Mouse (Mus musculus): ENCODE data around the gene Patz1. TPM values are rescaled to one million over a fixed set of nuclear protein-coding genes. Genes with fewer than 3 reads are reported as not detected.

The Patz1 gene
- total and polyA plus RNA-seq, 3 experiments: 29.5 to 37.4 (median 31.5) TPM

GRCm38 (mm10) chr11:3297871-3298812 lies 9.5 kb downstream of the Patz1 start:
- peaks cover 83 to 93% of the 10 kb centered on the region in 2 experiments for H3K36me3 ChIP-seq (replicated peaks in 1 of 2; ENCODE audit: control insufficient read depth in 1 of 2, insufficient read depth in 1 of 2, low read length in 1 of 2)

GRCm38 (mm10) chr11:3298813-3299185 lies 10.1 kb downstream of the Patz1 start:
- H3K4me1 ChIP-seq (ENCODE audit: control insufficient read depth in 1 of 2, insufficient read depth in 2 of 2): peaks cover 0 to 33% of the 10 kb centered on the region in 2 experiments; a peak in 2 of 4 replicates
- no peak overlapping the region for H3K9ac ChIP-seq (ENCODE audit: insufficient read depth, low read depth)
- no peak for DNase-seq (ENCODE audit: extremely low read depth)
- in situ Hi-C loops (cut with MboI; ENCODE audit: low pct_ligation_motif_present, low pct_unique_long_range_greater_than_20kb, low sequenced_read_pairs): no loop called here
- no peak overlapping the region for H3K4me3 ChIP-seq (replicated peaks in 1 of 3; ENCODE audit: low read depth in 2 of 3, low read length in 2 of 3, poor library complexity in 1 of 3)
- peaks cover 80 to 93% of the 10 kb centered on the region in 2 experiments for H3K36me3 ChIP-seq (replicated peaks in 1 of 2; ENCODE audit: control insufficient read depth in 1 of 2, insufficient read depth in 1 of 2, low read length in 1 of 2)
- no peaks in the 10 kb centered on the region for H3K79me2 ChIP-seq (replicated peaks; ENCODE audit: control insufficient read depth, extremely low read depth, insufficient read depth, poor library complexity, severe bottlenecking)
- TF ChIP-seq ETS1 (conservative IDR thresholded peaks at IDR 0.05; ENCODE audit: low read depth, low read length): no peak
- TF ChIP-seq MAFK (IDR thresholded peaks at IDR 0.05; ENCODE audit: insufficient replicate concordance, low read length): no peak
- no peak for TF ChIP-seq BHLHE40 (IDR thresholded peaks at IDR 0.05; ENCODE audit: low read depth, low read length)
- TF ChIP-seq MAZ (IDR thresholded peaks at IDR 0.05; ENCODE audit: low read depth, low read length): no peak
- no peak for TF ChIP-seq TBP (conservative IDR thresholded peaks at IDR 0.05; ENCODE audit: low read depth, low read length)
- no peak for TF ChIP-seq ZMIZ1 (IDR thresholded peaks at IDR 0.05; ENCODE audit: low read depth, low read length)
- no peak for TF ChIP-seq JUND (conservative IDR thresholded peaks at IDR 0.05; ENCODE audit: low read depth, low read length)
- no peak for TF ChIP-seq ZNF384 (IDR thresholded peaks at IDR 0.05; ENCODE audit: low read depth, low read length)
- TF ChIP-seq HCFC1 (IDR thresholded peaks at IDR 0.05; ENCODE audit: low read depth, low read length): no peak
- TF ChIP-seq POLR2AphosphoS2 (IDR thresholded peaks at IDR 0.05; ENCODE audit: low read depth, low read length): no peak
- TF ChIP-seq JUN (IDR thresholded peaks at IDR 0.05; ENCODE audit: insufficient read depth, low read depth, low read length): no peak
- TF ChIP-seq MEF2A (IDR thresholded peaks at IDR 0.05; ENCODE audit: borderline replicate concordance, low read depth, low read length): no peak
- TF ChIP-seq NELFE (IDR thresholded peaks at IDR 0.05; ENCODE audit: low read depth, low read length): no peak
- TF ChIP-seq CHD1 (IDR thresholded peaks at IDR 0.05; ENCODE audit: low read depth, low read length): no peak
- TF ChIP-seq NRF1 (IDR thresholded peaks at IDR 0.05; ENCODE audit: low read depth, low read length): no peak
- no peak for TF ChIP-seq ELF1 (IDR thresholded peaks at IDR 0.05; ENCODE audit: low read depth, low read length)
- TF ChIP-seq MAX (IDR thresholded peaks at IDR 0.05; ENCODE audit: low read length): no peak
- TF ChIP-seq ZC3H11A (IDR thresholded peaks at IDR 0.05; ENCODE audit: low read depth, low read length): no peak
- TF ChIP-seq SIN3A (IDR thresholded peaks at IDR 0.05; ENCODE audit: low read length): no peak
- dilution Hi-C loops (cut with MboI; ENCODE audit: extremely low pct_ligation_motif_present, extremely low pct_unique_long_range_greater_than_20kb, low sequenced_read_pairs): no loop called here
- no peak overlapping the region for H3K4me2 ChIP-seq (ENCODE audit: insufficient read depth, low read depth, poor library complexity, severe bottlenecking)
- H3K27me3 ChIP-seq (replicated peaks): no peaks in the 10 kb centered on the region
- H3K9me3 ChIP-seq (replicated peaks; ENCODE audit: low read length): no peaks in the 10 kb centered on the region
- H3K27ac ChIP-seq (ENCODE audit: insufficient read depth, low read depth): no peak overlapping the region

More at GRCm38 (mm10) chr11:3297871-3298812, 9.5 kb downstream of the Patz1 start:
- Histone ChIP-seq H3K4me2 (ENCODE audit: insufficient read depth, low read depth, poor library complexity, severe bottlenecking) (no peak overlapping the region), H3K4me3 (replicated peaks in 1 of 3; ENCODE audit: low read depth in 2 of 3, low read length in 2 of 3, poor library complexity in 1 of 3) (no peak overlapping the region), H3K9me3 (replicated peaks; ENCODE audit: low read length) (no peaks in the 10 kb centered on the region), H3K4me1 (ENCODE audit: control insufficient read depth in 1 of 2, insufficient read depth in 2 of 2) (peaks cover 0 to 40% of the 10 kb centered on the region in 2 experiments; a peak in 2 of 4 replicates), H3K79me2 (replicated peaks; ENCODE audit: control insufficient read depth, extremely low read depth, insufficient read depth, poor library complexity, severe bottlenecking) (peaks cover 1% of the 10 kb centered on the region; the same call in 1 of the 2 replicates), H3K27ac (ENCODE audit: insufficient read depth, low read depth) (no peak overlapping the region), H3K9ac (ENCODE audit: insufficient read depth, low read depth) (no peak overlapping the region), H3K27me3 (replicated peaks) (no peaks in the 10 kb centered on the region)
- DNase-seq (ENCODE audit: extremely low read depth): no peak
- in situ Hi-C loops (cut with MboI; ENCODE audit: low pct_ligation_motif_present, low pct_unique_long_range_greater_than_20kb, low sequenced_read_pairs) (no loop called here), dilution Hi-C loops (cut with MboI; ENCODE audit: extremely low pct_ligation_motif_present, extremely low pct_unique_long_range_greater_than_20kb, low sequenced_read_pairs) (no loop called here)
- TF ChIP-seq POLR2AphosphoS2 (IDR thresholded peaks at IDR 0.05; ENCODE audit: low read depth, low read length) (no peak), ZC3H11A (IDR thresholded peaks at IDR 0.05; ENCODE audit: low read depth, low read length) (no peak), SIN3A (IDR thresholded peaks at IDR 0.05; ENCODE audit: low read length) (no peak), GABPA (IDR thresholded peaks at IDR 0.05; ENCODE audit: insufficient replicate concordance, low read depth, low read length) (no peak), MEF2A (IDR thresholded peaks at IDR 0.05; ENCODE audit: borderline replicate concordance, low read depth, low read length) (no peak), TBP (conservative IDR thresholded peaks at IDR 0.05; ENCODE audit: low read depth, low read length) (no peak), JUND (conservative IDR thresholded peaks at IDR 0.05; ENCODE audit: low read depth, low read length) (no peak), NRF1 (IDR thresholded peaks at IDR 0.05; ENCODE audit: low read depth, low read length) (no peak), MAX (IDR thresholded peaks at IDR 0.05; ENCODE audit: low read length) (no peak), MYC (IDR thresholded peaks at IDR 0.05; ENCODE audit: low read depth, low read length) (no peak), CHD1 (IDR thresholded peaks at IDR 0.05; ENCODE audit: low read depth, low read length) (no peak), SMC3 (IDR thresholded peaks at IDR 0.05; ENCODE audit: low read depth, low read length) (no peak), ETS1 (conservative IDR thresholded peaks at IDR 0.05; ENCODE audit: low read depth, low read length) (no peak), ZNF384 (IDR thresholded peaks at IDR 0.05; ENCODE audit: low read depth, low read length) (no peak), USF1 (IDR thresholded peaks at IDR 0.05; ENCODE audit: low read depth, low read length) (no peak), MAFK (IDR thresholded peaks at IDR 0.05; ENCODE audit: insufficient replicate concordance, low read length) (no peak), USF2 (conservative IDR thresholded peaks at IDR 0.05; ENCODE audit: low read depth, low read length) (no peak)

Measured in CH12.LX (cell line).